Mouse (Mus musculus): ENCODE measurements around the gene Pitpnm3. TPM values are rescaled to one million over a fixed set of nuclear protein-coding genes. Genes with fewer than 3 reads are reported as not detected.
"Not testable (repeated sequence)": the region's sequence is repeated elsewhere in the genome, so short reads cannot be mapped to it uniquely, and the experiment has no call there.

Pitpnm3 gene
- polyA plus RNA-seq (2015; fragmentation: Nextera tagmentation; extraction: Ambion mirVana): 1.4 and 1.8 TPM in 2 replicates

GRCm38 (mm10) chr11:72135383-72136158 lies at the start of gene Pitpnm3:
Gene Pitpnm3 (minus strand): TSS chr11:72135778.
- WGBS: under 1% methylated on average over 83 of the region's 107 CpGs
- peak within 1 kb of the TSS; percentile 53 for H3K4me3 ChIP-seq
- ATAC-seq (replicated peaks): peak; percentile 33; the same call in 1 of the 2 replicates
- H3K27ac ChIP-seq (replicated peaks): no peak within 1 kb of the TSS
- no peaks in the 10 kb centered on the region for H3K9me3 ChIP-seq
- H3K27me3 ChIP-seq: peaks cover 39% of the 10 kb centered on the region
- H3K4me1 ChIP-seq: peaks cover 28% of the 10 kb centered on the region
- H3K36me3 ChIP-seq: no peaks in the 10 kb centered on the region
- H3K4me2 ChIP-seq (replicated peaks): peak within 1 kb of the TSS; percentile 99
- peak within 1 kb of the TSS; percentile 62 for H3K9ac ChIP-seq (replicated peaks)

GRCm38 (mm10) chr11:72184252-72184651 lies 48.7 kb upstream of the Pitpnm3 start:
- Histone ChIP-seq H3K4me2 (replicated peaks) (no peak overlapping the region), H3K9ac (replicated peaks) (no peak overlapping the region), H3K4me1 (no peaks in the 10 kb centered on the region), H3K36me3 (peaks cover 34% of the 10 kb centered on the region), H3K4me3 (no peak overlapping the region), H3K27me3 (no peaks in the 10 kb centered on the region), H3K9me3 (no peaks in the 10 kb centered on the region), H3K27ac (replicated peaks) (no peak overlapping the region)
- no peak for ATAC-seq (replicated peaks)
- WGBS: 88% methylated on average over 4 of the region's 4 CpGs

GRCm38 (mm10) chr11:72181136-72181535 lies 45.6 kb upstream of the Pitpnm3 start:
- Histone ChIP-seq H3K4me2 (replicated peaks) (no peak overlapping the region), H3K36me3 (peaks cover 31% of the 10 kb centered on the region; the same call in 1 of the 2 replicates)

GRCm38 (mm10) chr11:72180556-72180955 lies 45.0 kb upstream of the Pitpnm3 start:
- Histone ChIP-seq H3K9me3 (no peaks in the 10 kb centered on the region), H3K4me3 (no peak overlapping the region), H3K9ac (replicated peaks) (no peak overlapping the region), H3K36me3 (peaks cover 37% of the 10 kb centered on the region), H3K4me1 (0 out of 2 replicates have a peak, but pooled peaks cover 4% of the 10 kb centered on the region), H3K4me2 (replicated peaks) (no peak overlapping the region), H3K27ac (replicated peaks) (no peak overlapping the region), H3K27me3 (no peaks in the 10 kb centered on the region)
- WGBS: 89% methylated on average over 5 of the region's 5 CpGs
- no peak for ATAC-seq (replicated peaks)

More at GRCm38 (mm10) chr11:72181136-72181535, 45.6 kb upstream of the Pitpnm3 start:
- Histone ChIP-seq H3K4me1 (0 out of 2 replicates have a peak, but pooled peaks cover 4% of the 10 kb centered on the region), H3K27ac (replicated peaks) (no peak overlapping the region), H3K27me3 (no peaks in the 10 kb centered on the region), H3K9ac (replicated peaks) (no peak overlapping the region), H3K9me3 (no peaks in the 10 kb centered on the region), H3K4me3 (no peak overlapping the region)
- WGBS: 96% methylated on average over 4 of the region's 4 CpGs
- ATAC-seq (replicated peaks): no peak

- WGBS: 20% methylated on average over 3 of the region's 3 CpGs
Measured at GRCm38 (mm10) chr11:72176553-72176952, 41.0 kb upstream of the Pitpnm3 start.

GRCm38 (mm10) chr11:72175966-72176365 lies 40.4 kb upstream of the Pitpnm3 start:
- 0 out of 2 replicates have a peak, but pooled peaks cover 4% of the 10 kb centered on the region for H3K4me1 ChIP-seq
- H3K27me3 ChIP-seq: no peaks in the 10 kb centered on the region
- no peak overlapping the region for H3K27ac ChIP-seq (replicated peaks)
- H3K9ac ChIP-seq (replicated peaks): no peak overlapping the region
- H3K4me2 ChIP-seq (replicated peaks): no peak overlapping the region
- no peak for ATAC-seq (replicated peaks)
- H3K9me3 ChIP-seq: no peaks in the 10 kb centered on the region
- H3K36me3 ChIP-seq: peaks cover 57% of the 10 kb centered on the region
- 48% methylated on average over 5 of the region's 5 CpGs for WGBS
- H3K4me3 ChIP-seq: no peak overlapping the region

More at GRCm38 (mm10) chr11:72176553-72176952, 41.0 kb upstream of the Pitpnm3 start:
- Histone ChIP-seq H3K9me3 (no peaks in the 10 kb centered on the region), H3K27ac (replicated peaks) (no peak overlapping the region), H3K4me3 (no peak overlapping the region), H3K27me3 (no peaks in the 10 kb centered on the region), H3K36me3 (peaks cover 60% of the 10 kb centered on the region), H3K4me2 (replicated peaks) (no peak overlapping the region), H3K4me1 (0 out of 2 replicates have a peak, but pooled peaks cover 4% of the 10 kb centered on the region), H3K9ac (replicated peaks) (no peak overlapping the region)
- ATAC-seq (replicated peaks): no peak

GRCm38 (mm10) chr11:72174721-72175120 lies 39.1 kb upstream of the Pitpnm3 start:
- Histone ChIP-seq H3K9ac (replicated peaks) (no peak overlapping the region), H3K27ac (replicated peaks) (no peak overlapping the region), H3K36me3 (peaks cover 58% of the 10 kb centered on the region), H3K4me2 (replicated peaks) (no peak overlapping the region), H3K9me3 (no peaks in the 10 kb centered on the region), H3K4me3 (no peak overlapping the region), H3K27me3 (no peaks in the 10 kb centered on the region), H3K4me1 (0 out of 2 replicates have a peak, but pooled peaks cover 4% of the 10 kb centered on the region)
- WGBS: 97% methylated on average over 6 of the region's 6 CpGs
- no peak for ATAC-seq (replicated peaks)

- H3K4me2 ChIP-seq (replicated peaks): no peak overlapping the region
- 94% methylated on average over 5 of the region's 5 CpGs for WGBS
- H3K27me3 ChIP-seq: no peaks in the 10 kb centered on the region
- no peak for ATAC-seq (replicated peaks)
- H3K9ac ChIP-seq (replicated peaks): no peak overlapping the region
- H3K4me3 ChIP-seq: no peak overlapping the region
- peaks cover 63% of the 10 kb centered on the region for H3K36me3 ChIP-seq
- no peaks in the 10 kb centered on the region for H3K9me3 ChIP-seq
- H3K27ac ChIP-seq (replicated peaks): no peak overlapping the region
- H3K4me1 ChIP-seq: 0 out of 2 replicates have a peak, but pooled peaks cover 4% of the 10 kb centered on the region
Measured at GRCm38 (mm10) chr11:72173506-72173905, 37.9 kb upstream of the Pitpnm3 start.

- H3K36me3 ChIP-seq: peaks cover 64% of the 10 kb centered on the region
- not testable (repeated sequence) for H3K9me3 ChIP-seq; H3K9ac ChIP-seq (replicated peaks); H3K27ac ChIP-seq (replicated peaks); H3K4me2 ChIP-seq (replicated peaks); H3K27me3 ChIP-seq; ATAC-seq (replicated peaks); H3K4me1 ChIP-seq; H3K4me3 ChIP-seq
- WGBS: 66% methylated on average over 4 of the region's 4 CpGs
Measured at GRCm38 (mm10) chr11:72171906-72172305, 36.3 kb upstream of the Pitpnm3 start.

- Histone ChIP-seq H3K4me2 (replicated peaks) (no peak overlapping the region), H3K4me3 (no peak overlapping the region), H3K27ac (replicated peaks) (no peak overlapping the region), H3K36me3 (peaks cover 69% of the 10 kb centered on the region), H3K27me3 (no peaks in the 10 kb centered on the region), H3K9me3 (no peaks in the 10 kb centered on the region), H3K9ac (replicated peaks) (no peak overlapping the region), H3K4me1 (no peaks in the 10 kb centered on the region)
- no peak for ATAC-seq (replicated peaks)
- WGBS: 94% methylated on average over 4 of the region's 4 CpGs
Measured at GRCm38 (mm10) chr11:72169871-72170270, 34.3 kb upstream of the Pitpnm3 start.

- H3K36me3 ChIP-seq: peaks cover 61% of the 10 kb centered on the region
- H3K4me3 ChIP-seq: no peak overlapping the region
- no peak overlapping the region for H3K9ac ChIP-seq (replicated peaks)
- H3K27me3 ChIP-seq: no peaks in the 10 kb centered on the region
- WGBS: 93% methylated on average over 2 of the region's 2 CpGs
- H3K4me1 ChIP-seq: no peaks in the 10 kb centered on the region
- H3K4me2 ChIP-seq (replicated peaks): no peak overlapping the region
- no peaks in the 10 kb centered on the region for H3K9me3 ChIP-seq
- no peak overlapping the region for H3K27ac ChIP-seq (replicated peaks)
- no peak for ATAC-seq (replicated peaks)
Measured at GRCm38 (mm10) chr11:72163198-72163597, 27.6 kb upstream of the Pitpnm3 start.

GRCm38 (mm10) chr11:72156624-72157023 lies 21.0 kb upstream of the Pitpnm3 start:
- H3K9ac ChIP-seq (replicated peaks): no peak overlapping the region
- 45% methylated on average over 2 of the region's 2 CpGs for WGBS
- H3K27ac ChIP-seq (replicated peaks): 0 out of 2 replicates have a peak overlapping the region, but pooled peaks have one; percentile 80
- ATAC-seq (replicated peaks): no peak
- H3K4me2 ChIP-seq (replicated peaks): no peak overlapping the region
- peaks cover 19% of the 10 kb centered on the region for H3K4me1 ChIP-seq
- H3K36me3 ChIP-seq: peaks cover 36% of the 10 kb centered on the region
- H3K4me3 ChIP-seq: no peak overlapping the region
- H3K27me3 ChIP-seq: no peaks in the 10 kb centered on the region
- H3K9me3 ChIP-seq: no peaks in the 10 kb centered on the region

All from forebrain, embryonic 15.5 days (tissue).